Mouse (Mus musculus) cerebellum, postnatal 25 days (tissue): ENCODE measurements around the gene Crtc1.

Source experiments
- DNase-seq, 2 experiments: peaks; one replicate each; pipeline ENCODE4 v3.0.0; 2021; ENCODE audit warnings: mixed read lengths in 2 of 2

The Crtc1 gene

GRCm38 (mm10) chr8:70421349-70422104 lies 17.9 kb downstream of the Crtc1 start:
- peak in 1 of 2 experiments; percentile 51 for DNase-seq

GRCm38 (mm10) chr8:70419879-70420643 lies 19.3 kb downstream of the Crtc1 start:
- DNase-seq = no peak

GRCm38 (mm10) chr8:70418954-70419353 lies 20.4 kb downstream of the Crtc1 start:
- peak; percentile 68 to 72 for DNase-seq

- DNase-seq = peak; percentile 69 to 70
Observed at GRCm38 (mm10) chr8:70417914-70418313, 21.5 kb downstream of the Crtc1 start.

- peak; percentile 75 to 77 for DNase-seq
Observed at GRCm38 (mm10) chr8:70416941-70417340, 22.4 kb downstream of the Crtc1 start.

GRCm38 (mm10) chr8:70415540-70416451 lies 23.6 kb downstream of the Crtc1 start:
- peak in 1 of 2 experiments; percentile 64 for DNase-seq

GRCm38 (mm10) chr8:70414310-70414946 lies 25.0 kb downstream of the Crtc1 start:
- no peak for DNase-seq

GRCm38 (mm10) chr8:70410281-70410680 lies 29.1 kb downstream of the Crtc1 start:
- peak; percentile 63 to 65 for DNase-seq

- peak; percentile 73 to 75 for DNase-seq
Observed at GRCm38 (mm10) chr8:70409455-70409871, 29.9 kb downstream of the Crtc1 start.

- peak in 1 of 2 experiments; percentile 48 for DNase-seq
Observed at GRCm38 (mm10) chr8:70409019-70409418, 30.4 kb downstream of the Crtc1 start.

- peak; percentile 62 to 71 for DNase-seq
Observed at GRCm38 (mm10) chr8:70408301-70408700, 31.1 kb downstream of the Crtc1 start.

GRCm38 (mm10) chr8:70406427-70407069 lies 32.8 kb downstream of the Crtc1 start:
- DNase-seq = peak; percentile 59 to 67

- no peak for DNase-seq
Observed at GRCm38 (mm10) chr8:70405189-70405588, 34.2 kb downstream of the Crtc1 start.

- DNase-seq = no peak
Observed at GRCm38 (mm10) chr8:70404212-70404611, 35.2 kb downstream of the Crtc1 start.

GRCm38 (mm10) chr8:70397611-70398563 lies 41.5 kb downstream of the Crtc1 start:
- peak; percentile 93 for DNase-seq

- DNase-seq = no peak
Observed at GRCm38 (mm10) chr8:70396184-70396583, 43.2 kb downstream of the Crtc1 start.

- peak; percentile 94 to 97 for DNase-seq
Observed at GRCm38 (mm10) chr8:70395649-70396048, 43.7 kb downstream of the Crtc1 start.

- DNase-seq = peak in 1 of 2 experiments; percentile 60
Observed at GRCm38 (mm10) chr8:70394269-70394998, 44.9 kb downstream of the Crtc1 start.

GRCm38 (mm10) chr8:70393087-70393486 lies 46.3 kb downstream of the Crtc1 start:
- no peak for DNase-seq

GRCm38 (mm10) chr8:70389678-70390077 lies 49.7 kb downstream of the Crtc1 start:
- peak; percentile 54 to 75 for DNase-seq
